Mouse (Mus musculus): ENCODE results near the gene Hemgn. TPM values are rescaled to one million over a fixed set of nuclear protein-coding genes. Genes with fewer than 3 reads are reported as not detected.
A peak's percentile ranks its signal among the peaks of the same experiment; 100 is the strongest.

Hemgn gene
- polyA plus RNA-seq, 1 experiment from 2014 or later, result 405 TPM

DNA sequence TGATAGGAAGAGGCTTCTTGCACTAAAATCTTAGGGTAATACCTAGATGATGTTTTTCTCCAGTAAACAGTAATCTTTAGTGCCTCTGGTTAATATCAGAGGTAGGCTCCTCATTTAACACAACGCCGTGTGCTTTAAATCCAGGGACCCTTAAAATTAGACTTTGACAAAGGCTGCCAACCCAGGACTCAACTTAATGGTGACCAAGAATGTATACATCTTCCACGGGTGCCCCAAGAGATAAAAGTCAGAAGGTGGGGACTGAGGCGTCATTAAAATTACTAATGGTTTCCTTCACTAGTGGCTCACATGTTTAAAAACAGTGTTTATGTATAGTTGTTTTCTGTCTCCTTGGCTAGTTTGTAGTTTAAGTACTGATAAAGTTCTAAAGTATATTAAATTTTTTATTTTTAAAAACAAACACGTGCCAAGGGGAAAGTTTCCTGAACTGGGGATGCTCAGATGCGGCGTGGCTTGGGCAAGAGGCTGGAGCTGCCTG, 36.8 kb upstream of the Hemgn start:
- peak overlapping the region; percentile 99 for H3K27ac ChIP-seq
- peak overlapping the region; percentile 97 for H3K4me3 ChIP-seq (replicated peaks)
- peak overlapping the region; percentile 90 for H3K4me2 ChIP-seq
- no peaks in the 10 kb centered on the region for H3K9me3 ChIP-seq (replicated peaks)
- peak overlapping the region; percentile 98 for H3K9ac ChIP-seq
- WGBS (ENCODE audit: insufficient replicate concordance), result 26% methylated on average over 7 of the region's 7 CpGs
- no peak for ATAC-seq (ENCODE audit: low read depth)
- H3K36me3 ChIP-seq, result peaks cover 22% of the 10 kb centered on the region
- DNase-seq, result no peak
- no peaks in the 10 kb centered on the region for H3K27me3 ChIP-seq
- peaks cover 76% of the 10 kb centered on the region for H3K4me1 ChIP-seq (replicated peaks)

DNA sequence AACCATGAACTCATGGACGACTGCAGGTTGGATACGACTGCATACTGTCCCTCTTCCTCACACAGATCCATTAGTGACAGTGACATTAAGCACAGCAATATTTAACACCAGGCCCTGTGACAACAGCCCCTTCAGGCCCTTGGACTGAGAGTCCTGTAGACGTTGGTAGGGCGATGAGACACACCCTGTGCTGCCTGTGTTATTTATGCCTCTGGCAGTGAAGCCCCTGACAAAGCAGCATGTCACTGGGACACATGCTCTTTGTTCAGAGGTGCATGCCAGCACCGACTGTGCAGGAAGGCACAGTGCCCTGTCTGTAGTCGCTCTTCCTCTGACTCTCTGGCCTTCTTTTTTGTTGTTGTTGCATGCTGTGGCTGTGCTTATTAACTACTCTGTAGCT, 35.6 kb upstream of the Hemgn start:
- peak overlapping the region; percentile 98 for H3K9ac ChIP-seq
- H3K27me3 ChIP-seq, result no peaks in the 10 kb centered on the region
- peak overlapping the region; percentile 90 for H3K4me2 ChIP-seq
- DNase-seq (peak; percentile 23), ATAC-seq (ENCODE audit: low read depth) (peak; percentile 8)
- H3K36me3 ChIP-seq, result peaks cover 14% of the 10 kb centered on the region
- peak overlapping the region; percentile 99 for H3K27ac ChIP-seq
- H3K4me3 ChIP-seq (replicated peaks), result no peak overlapping the region
- no peaks in the 10 kb centered on the region for H3K9me3 ChIP-seq (replicated peaks)
- H3K4me1 ChIP-seq (replicated peaks), result peaks cover 67% of the 10 kb centered on the region
- 35% methylated on average over 6 of the region's 6 CpGs for WGBS (ENCODE audit: insufficient replicate concordance)

GRCm38 (mm10) chr4:46447461-46447860, 34.2 kb upstream of the Hemgn start:
- no peaks in the 10 kb centered on the region for H3K27me3 ChIP-seq
- 29% methylated on average over 1 of the region's 1 CpGs for WGBS (ENCODE audit: insufficient replicate concordance)
- no peak for ATAC-seq (ENCODE audit: low read depth)
- peak overlapping the region; percentile 98 for H3K9ac ChIP-seq
- peaks cover 6% of the 10 kb centered on the region for H3K36me3 ChIP-seq
- H3K27ac ChIP-seq, result peak overlapping the region; percentile 99
- no peak overlapping the region for H3K4me2 ChIP-seq
- peaks cover 61% of the 10 kb centered on the region for H3K4me1 ChIP-seq (replicated peaks)
- no peaks in the 10 kb centered on the region for H3K9me3 ChIP-seq (replicated peaks)
- H3K4me3 ChIP-seq (replicated peaks), result no peak overlapping the region
- DNase-seq, result no peak

DNA sequence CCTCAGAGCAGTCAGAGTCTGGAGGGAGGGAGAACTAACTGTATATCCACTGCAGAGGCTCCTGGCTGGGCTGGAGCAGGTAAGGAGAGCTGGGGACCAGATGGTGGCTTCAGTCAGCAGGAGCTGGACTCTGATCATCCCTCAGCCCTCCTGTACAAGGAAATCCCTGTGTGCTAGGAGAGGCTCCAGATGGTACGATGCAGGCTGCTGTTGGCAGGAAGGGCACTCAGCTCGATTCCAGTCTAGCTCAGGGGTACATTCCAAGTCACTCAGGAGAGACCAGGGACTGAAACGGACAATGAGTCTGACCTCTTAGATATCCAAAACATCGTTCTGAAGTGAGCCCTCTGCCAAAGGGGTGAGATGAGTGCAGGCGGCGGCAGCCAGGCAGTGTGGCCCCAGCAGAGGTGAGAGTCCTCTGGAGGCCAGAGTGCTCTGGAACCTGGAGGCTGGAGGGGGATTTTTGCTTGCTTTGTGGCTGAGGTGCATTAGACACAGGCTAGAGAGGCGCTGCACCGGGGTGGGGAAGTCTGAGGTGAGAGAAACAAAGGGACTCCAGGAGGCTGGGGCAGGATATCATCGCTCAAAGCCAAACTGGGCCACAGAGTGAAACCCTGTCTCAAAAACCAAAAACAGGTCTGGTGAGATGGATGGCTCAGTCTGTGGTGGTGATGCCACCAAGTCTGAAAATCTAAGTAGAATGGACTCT, 32.1 kb upstream of the Hemgn start:
- H3K4me1 ChIP-seq (replicated peaks), result peaks cover 61% of the 10 kb centered on the region
- no peaks in the 10 kb centered on the region for H3K36me3 ChIP-seq
- no peak overlapping the region for H3K4me3 ChIP-seq (replicated peaks)
- DNase-seq (no peak), ATAC-seq (ENCODE audit: low read depth) (no peak)
- 70% methylated on average over 9 of the region's 9 CpGs for WGBS (ENCODE audit: insufficient replicate concordance)
- no peaks in the 10 kb centered on the region for H3K27me3 ChIP-seq
- peak overlapping the region; percentile 37 for H3K9ac ChIP-seq
- H3K27ac ChIP-seq, result peak overlapping the region; percentile 78
- no peaks in the 10 kb centered on the region for H3K9me3 ChIP-seq (replicated peaks)
- H3K4me2 ChIP-seq, result no peak overlapping the region

DNA sequence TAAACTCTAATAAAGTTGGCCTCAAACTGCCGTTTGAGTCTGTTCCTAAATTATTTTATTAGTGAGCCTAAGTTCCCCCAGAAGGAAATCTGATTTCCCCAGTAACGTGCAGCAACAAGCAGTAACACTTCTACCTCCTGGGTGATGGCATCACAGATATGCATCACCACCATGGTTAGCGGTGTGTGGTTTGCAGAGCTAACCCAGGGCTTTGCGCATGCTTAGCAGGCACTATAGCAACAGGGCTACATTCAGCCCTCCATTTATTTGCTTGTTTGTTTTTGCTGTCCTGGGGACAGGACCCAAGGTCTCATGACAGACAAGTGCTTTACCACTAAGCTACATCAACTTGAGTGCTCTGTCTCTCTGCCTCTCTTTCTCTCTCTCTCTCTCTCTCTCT, 29.2 kb upstream of the Hemgn start:
- H3K4me1 ChIP-seq (replicated peaks), result peaks cover 45% of the 10 kb centered on the region
- no peak overlapping the region for H3K4me3 ChIP-seq (replicated peaks)
- ATAC-seq (ENCODE audit: low read depth) (peak; percentile 47; the same call in 1 of the 2 replicates), DNase-seq (no peak)
- no peak overlapping the region for H3K9ac ChIP-seq
- H3K27me3 ChIP-seq, result no peaks in the 10 kb centered on the region
- no peak overlapping the region for H3K4me2 ChIP-seq
- no peaks in the 10 kb centered on the region for H3K9me3 ChIP-seq (replicated peaks)
- 57% methylated on average over 4 of the region's 4 CpGs for WGBS (ENCODE audit: insufficient replicate concordance)
- no peak overlapping the region for H3K27ac ChIP-seq
- no peaks in the 10 kb centered on the region for H3K36me3 ChIP-seq

DNA sequence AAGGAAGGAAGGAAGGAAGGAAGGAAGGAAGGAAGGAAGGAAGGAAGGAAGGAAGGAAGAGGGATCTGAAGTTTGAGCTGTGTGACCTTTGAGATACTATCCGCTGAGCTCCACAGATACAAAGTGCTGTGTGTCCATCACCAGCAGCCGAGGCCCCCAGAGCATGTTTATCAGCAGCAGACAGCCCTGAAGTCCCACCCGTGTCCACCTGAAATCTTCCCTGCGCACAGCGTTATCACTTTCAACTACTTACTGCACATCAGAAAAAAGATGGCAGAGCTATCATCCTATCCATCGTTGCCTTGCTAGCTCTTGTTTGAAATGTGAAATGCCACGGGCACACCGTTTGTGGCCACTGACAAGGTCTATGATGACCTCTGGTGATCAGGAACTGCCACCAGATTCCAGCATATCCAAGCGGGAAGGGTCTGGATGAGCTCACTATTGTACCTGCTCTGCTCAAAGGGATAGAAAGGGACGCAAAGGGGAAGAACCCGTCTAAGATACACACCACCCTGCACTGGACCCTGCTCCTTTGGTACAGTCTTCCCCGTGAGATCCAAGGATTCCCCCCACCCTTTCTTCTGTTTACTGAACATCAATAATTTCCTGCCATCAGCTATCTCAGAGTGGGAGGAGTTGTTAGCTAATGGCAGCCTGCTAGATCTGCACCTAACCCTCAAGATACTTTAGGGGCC, 19.2 kb upstream of the Hemgn start:
- H3K36me3 ChIP-seq, result no peaks in the 10 kb centered on the region
- peak; percentile 99 for ATAC-seq (ENCODE audit: low read depth)
- no peaks in the 10 kb centered on the region for H3K9me3 ChIP-seq (replicated peaks)
- peak overlapping the region; percentile 71 for H3K9ac ChIP-seq
- peaks cover 4% of the 10 kb centered on the region; the same call in 1 of the 2 replicates for H3K27me3 ChIP-seq
- peak overlapping the region; percentile 58 for H3K4me2 ChIP-seq
- peaks cover 72% of the 10 kb centered on the region for H3K4me1 ChIP-seq (replicated peaks)
- H3K4me3 ChIP-seq (replicated peaks), result peak overlapping the region; percentile 37
- DNase-seq, result peak; percentile 88
- 21% methylated on average over 12 of the region's 12 CpGs for WGBS (ENCODE audit: insufficient replicate concordance)
- H3K27ac ChIP-seq, result peak overlapping the region; percentile 98

DNA sequence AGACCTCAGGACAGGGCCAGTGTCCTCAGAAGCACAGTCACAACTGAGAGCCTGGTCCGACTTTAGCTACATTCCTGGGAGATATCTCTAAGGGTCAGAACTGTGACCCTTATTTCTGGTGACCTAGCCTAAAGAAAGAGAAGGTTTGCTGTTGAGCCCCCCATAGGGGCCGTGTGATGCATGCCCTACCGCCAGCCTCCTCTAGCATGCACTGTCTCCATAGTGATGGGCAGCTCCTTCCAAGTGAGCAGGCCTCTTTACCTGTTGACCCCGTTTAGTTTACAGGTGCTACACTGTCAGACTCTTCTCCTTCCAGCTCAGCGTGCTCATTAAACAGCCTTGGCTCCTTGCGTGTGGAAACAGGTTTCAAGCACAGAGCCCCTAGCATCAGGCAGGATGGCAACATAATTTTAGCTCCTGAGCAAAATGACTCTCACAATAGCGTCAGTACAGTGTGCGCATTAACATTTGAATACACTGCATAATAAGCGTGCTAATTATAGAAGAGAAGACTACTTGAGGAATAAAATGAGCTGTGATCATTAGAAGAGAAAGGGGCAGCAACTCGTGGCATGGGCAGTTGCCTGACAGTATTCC, 15.7 kb upstream of the Hemgn start:
- H3K27ac ChIP-seq, result peak overlapping the region; percentile 98
- no peak overlapping the region for H3K4me3 ChIP-seq (replicated peaks)
- H3K9me3 ChIP-seq (replicated peaks), result no peaks in the 10 kb centered on the region
- ATAC-seq (ENCODE audit: low read depth), result no peak
- H3K4me2 ChIP-seq, result no peak overlapping the region
- 72% methylated on average over 10 of the region's 10 CpGs for WGBS (ENCODE audit: insufficient replicate concordance)
- H3K36me3 ChIP-seq, result no peaks in the 10 kb centered on the region
- no peak for DNase-seq
- H3K9ac ChIP-seq, result peak overlapping the region; percentile 7; the same call in 1 of the 2 replicates
- peaks cover 43% of the 10 kb centered on the region for H3K4me1 ChIP-seq (replicated peaks)
- peaks cover 4% of the 10 kb centered on the region; the same call in 1 of the 2 replicates for H3K27me3 ChIP-seq

DNA sequence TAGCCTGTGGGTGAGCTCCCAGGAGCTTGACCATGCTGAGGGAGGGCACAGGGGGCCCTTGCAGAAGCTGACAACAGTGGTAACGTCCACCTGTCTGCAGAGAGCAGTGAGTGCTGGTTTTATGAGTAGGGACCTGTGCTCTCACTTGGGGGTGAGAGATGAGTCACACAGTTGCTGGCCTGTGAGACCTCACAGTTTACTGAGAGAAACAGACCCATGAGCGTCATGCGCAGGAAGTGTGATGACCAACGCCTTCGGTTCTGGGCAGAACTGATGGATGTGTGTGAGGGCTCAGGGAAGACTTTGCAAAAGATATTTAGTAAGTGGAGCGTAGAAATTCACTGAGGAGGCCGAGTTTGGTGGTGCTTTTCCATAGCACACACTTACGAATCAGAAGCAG, 9.3 kb upstream of the Hemgn start:
- Histone ChIP-seq H3K4me1 (replicated peaks) (peaks cover 37% of the 10 kb centered on the region), H3K36me3 (no peaks in the 10 kb centered on the region), H3K27me3 (no peaks in the 10 kb centered on the region), H3K27ac (peak overlapping the region; percentile 56; the same call in 1 of the 2 replicates), H3K4me2 (no peak overlapping the region), H3K9me3 (replicated peaks) (no peaks in the 10 kb centered on the region), H3K9ac (peak overlapping the region; percentile 47), H3K4me3 (replicated peaks) (no peak overlapping the region)
- DNase-seq (no peak), ATAC-seq (ENCODE audit: low read depth) (no peak)
- 62% methylated on average over 8 of the region's 8 CpGs for WGBS (ENCODE audit: insufficient replicate concordance)

DNA sequence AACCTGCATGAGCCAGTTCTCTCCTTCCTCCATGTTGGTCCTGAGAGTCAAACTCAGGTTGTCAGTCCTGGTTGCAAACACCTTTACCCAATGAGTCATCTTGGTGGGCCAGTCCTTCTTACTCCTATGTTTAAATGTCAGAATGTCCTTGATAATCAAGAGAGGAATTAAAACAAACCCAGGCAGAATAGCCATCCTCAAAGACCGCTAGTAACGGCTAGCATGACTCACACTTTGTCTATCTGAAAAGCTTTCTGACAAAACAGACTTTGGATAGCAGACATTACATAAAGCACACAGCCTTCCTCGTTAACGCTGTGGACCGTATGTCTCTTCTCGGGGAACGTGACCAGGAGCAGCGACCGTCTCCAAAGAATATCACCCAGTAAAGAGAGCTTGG, 5.5 kb upstream of the Hemgn start:
- Histone ChIP-seq H3K9me3 (replicated peaks) (no peaks in the 10 kb centered on the region), H3K36me3 (no peaks in the 10 kb centered on the region), H3K9ac (0 out of 2 replicates have a peak overlapping the region, but pooled peaks have one; percentile 4), H3K4me1 (replicated peaks) (peaks cover 58% of the 10 kb centered on the region), H3K27ac (peak overlapping the region; percentile 30), H3K4me2 (no peak overlapping the region), H3K4me3 (replicated peaks) (no peak overlapping the region), H3K27me3 (no peaks in the 10 kb centered on the region)
- no peak for DNase-seq
- 88% methylated on average over 9 of the region's 9 CpGs for WGBS (ENCODE audit: insufficient replicate concordance)
- ATAC-seq (ENCODE audit: low read depth), result no peak

GRCm38 (mm10) chr4:46417491-46417890, 4.2 kb upstream of the Hemgn start:
- Histone ChIP-seq H3K4me3 (replicated peaks) (no peak overlapping the region), H3K27ac (peak overlapping the region; percentile 100), H3K9ac (peak overlapping the region; percentile 26; the same call in 1 of the 2 replicates), H3K4me1 (replicated peaks) (peaks cover 69% of the 10 kb centered on the region), H3K4me2 (no peak overlapping the region), H3K36me3 (no peaks in the 10 kb centered on the region), H3K27me3 (no peaks in the 10 kb centered on the region), H3K9me3 (replicated peaks) (no peaks in the 10 kb centered on the region)
- DNase-seq (no peak), ATAC-seq (ENCODE audit: low read depth) (peak; percentile 84)
- WGBS (ENCODE audit: insufficient replicate concordance), result 52% methylated on average over 3 of the region's 3 CpGs

- peak overlapping the region; percentile 72; the same call in 1 of the 2 replicates for H3K4me2 ChIP-seq
- H3K4me1 ChIP-seq (replicated peaks), result peaks cover 82% of the 10 kb centered on the region
- H3K9me3 ChIP-seq (replicated peaks), result no peaks in the 10 kb centered on the region
- ATAC-seq (ENCODE audit: low read depth), result no peak
- H3K27me3 ChIP-seq, result no peaks in the 10 kb centered on the region
- peak overlapping the region; percentile 100 for H3K27ac ChIP-seq
- H3K4me3 ChIP-seq (replicated peaks), result no peak overlapping the region
- H3K36me3 ChIP-seq, result no peaks in the 10 kb centered on the region
- no peak for DNase-seq
- H3K9ac ChIP-seq, result peak overlapping the region; percentile 84
- 15% methylated on average over 1 of the region's 1 CpGs for WGBS (ENCODE audit: insufficient replicate concordance)
Measured at GRCm38 (mm10) chr4:46412113-46412512, 1.2 kb downstream of the Hemgn start.

Measured in liver, embryonic 13.5 days (tissue).